Mouse (Mus musculus) brain, embryonic 14.5 days (tissue): ENCODE results near the gene Plod3. TPM values are rescaled to one million over a fixed set of nuclear protein-coding genes. Genes with fewer than 3 reads are reported as not detected.

ENCODE experiments used
- DNase-seq: peaks from one replicate; pipeline ENCODE4 v3.0.0-alpha.2; 2011; ENCODE audit warnings: low read depth
- CTCF ChIP-seq: fragments of 200-500 bp; IDR thresholded peaks from 2 replicates; pipeline ENCODE4 v1.5.1; 2012; ENCODE audit warnings: inconsistent platforms, mild to moderate bottlenecking, moderate library complexity, borderline replicate concordance; ENCODE audit not compliant: insufficient read depth, insufficient read length; ENCODE audit errors: extremely low read depth
- POLR2A ChIP-seq: fragments of 200-500 bp; IDR thresholded peaks from 2 replicates; pipeline ENCODE4 v1.6.1; 2012; ENCODE audit warnings: mild to moderate bottlenecking, inconsistent platforms, borderline replicate concordance; ENCODE audit not compliant: poor library complexity, insufficient read depth, insufficient read length, severe bottlenecking; ENCODE audit errors: extremely low read depth
- polyA plus RNA-seq: library from polyadenylated mRNA; depleted of rRNA; stranded (reverse); fragments of >200 nt; gene quantifications from 2 replicates; pipeline ENCODE4 v1.2.3, GENCODE M21; 2012

The Plod3 gene
- polyA plus RNA-seq, 1 experiment = 81.7 TPM

DNA sequence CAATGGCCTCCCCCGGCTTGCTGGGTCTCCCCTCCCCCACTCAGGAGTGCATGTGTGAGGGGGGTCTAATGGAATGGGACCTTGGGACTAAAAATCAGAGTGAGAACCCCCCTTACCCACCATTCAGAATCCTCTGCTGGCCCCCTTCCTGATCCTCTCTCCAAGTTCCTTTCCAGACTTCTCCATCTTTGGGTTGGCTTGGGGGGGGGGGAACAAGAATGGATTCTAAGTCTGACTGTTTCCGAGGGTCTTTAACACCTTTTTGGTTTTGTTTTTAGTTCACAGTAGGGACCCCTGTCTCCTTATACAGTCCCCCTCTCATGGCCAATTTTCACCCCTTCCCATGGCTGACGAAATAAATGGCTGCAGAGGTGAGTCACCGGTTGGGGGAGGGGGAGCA lies 39.3 kb downstream of the Plod3 start, which contains the start of gene Vgf:
TSS of gene Vgf (plus strand) at position 301 of the 400 bp plus-strand sequence.
- TF ChIP-seq POLR2A (no peak), CTCF (no peak)
- no peak for DNase-seq

DNA sequence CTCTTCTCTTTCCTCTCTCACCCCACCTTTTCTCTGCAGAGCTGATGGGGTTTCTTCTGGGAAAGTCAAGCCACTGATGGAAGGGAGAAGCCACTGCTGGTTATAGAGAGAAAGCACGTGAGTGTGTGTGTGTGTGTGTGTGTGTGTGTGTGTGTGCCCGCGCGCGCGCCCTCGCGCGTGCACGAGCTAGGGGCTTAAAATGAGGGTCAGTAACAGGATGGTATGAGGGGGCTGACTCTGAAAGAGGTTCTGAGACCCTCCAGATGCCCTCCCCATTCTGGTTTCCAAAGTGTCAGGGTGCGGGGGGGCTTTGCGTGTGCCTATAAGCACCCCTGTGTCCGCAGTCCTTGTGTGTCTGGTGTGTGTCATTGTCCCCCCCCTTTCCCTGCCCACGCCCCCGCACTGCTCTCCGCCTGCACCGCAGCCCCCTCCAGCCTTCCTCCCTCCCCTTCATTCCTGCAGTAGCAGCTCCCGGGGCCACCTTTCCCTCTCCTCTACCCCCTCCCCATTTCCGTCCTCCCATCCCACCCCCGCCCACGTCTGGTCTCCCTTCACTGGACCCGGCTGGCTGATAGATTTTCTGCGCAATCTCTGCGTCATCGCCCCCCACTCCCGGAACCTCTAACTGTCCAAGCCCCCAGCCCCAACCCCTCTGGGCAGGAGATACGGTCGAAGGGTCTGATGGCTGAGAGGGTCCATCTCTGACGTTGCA lies 41.9 kb downstream of the Plod3 start:
- no peak for TF ChIP-seq CTCF
- no peak for TF ChIP-seq POLR2A

DNA sequence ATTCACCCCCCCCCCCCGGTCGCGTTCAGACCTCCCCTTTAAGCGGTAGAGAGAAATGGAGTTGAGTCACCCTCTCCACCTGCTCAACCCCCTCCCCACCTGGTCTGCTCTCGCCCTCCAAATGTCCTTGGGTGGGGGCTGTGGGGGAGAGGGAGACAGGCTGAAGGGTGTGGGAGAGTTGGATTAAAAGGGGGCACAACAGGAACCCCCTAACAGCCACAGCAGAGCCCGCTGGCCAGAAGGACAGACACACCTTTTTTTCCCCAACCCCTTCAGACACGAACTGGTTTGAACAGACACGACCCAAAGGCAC lies 42.4 kb downstream of the Plod3 start:
- TF ChIP-seq POLR2A = no peak
- no peak for TF ChIP-seq CTCF
- DNase-seq = no peak

More for the DNA sequence above, 41.9 kb downstream of the Plod3 start:
- peak; percentile 12 for DNase-seq

DNA sequence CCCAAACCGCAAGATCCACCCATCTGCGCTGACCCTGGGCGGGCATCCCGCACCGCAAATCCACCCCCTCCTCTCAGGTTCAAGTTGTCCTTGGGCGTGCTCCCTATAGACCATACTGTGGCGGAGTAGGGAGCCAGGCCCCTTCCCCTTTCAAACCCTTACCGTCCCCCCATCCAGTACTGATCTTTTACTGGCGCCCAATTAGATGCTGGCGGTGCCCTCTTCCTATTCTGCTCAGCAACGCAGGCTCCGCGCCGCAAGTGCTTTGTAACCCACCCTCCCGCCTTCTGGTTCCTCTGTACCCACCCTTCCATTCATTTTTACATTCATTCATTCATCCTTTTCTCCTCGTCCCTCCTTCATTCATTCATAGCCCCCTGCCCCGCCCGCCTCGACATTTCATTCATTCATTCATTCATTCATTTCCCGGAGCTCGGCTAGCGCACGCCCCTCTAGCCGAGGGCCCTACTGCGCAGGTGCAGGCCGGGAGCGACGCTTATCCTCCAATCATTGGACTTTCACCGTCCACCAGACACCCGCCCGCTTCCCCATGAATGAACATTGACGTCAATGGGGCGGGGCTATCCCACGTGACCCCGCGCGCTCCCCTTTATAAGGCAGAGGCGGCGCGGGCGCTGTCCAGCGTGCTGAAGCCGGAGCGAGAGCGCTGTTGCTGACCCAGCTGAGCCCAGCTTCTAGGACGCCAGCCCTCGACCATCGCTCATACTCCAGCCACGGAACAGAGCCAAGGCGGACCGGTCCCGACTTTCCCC lies 43.0 kb downstream of the Plod3 start:
- TF ChIP-seq POLR2A = peak; percentile 46; the same call in 1 of the 2 replicates
- no peak for TF ChIP-seq CTCF
- peak; percentile 98 for DNase-seq

GRCm38 (mm10) chr5:137030416-137030810 lies 43.6 kb downstream of the Plod3 start:
- TF ChIP-seq POLR2A (no peak), CTCF (no peak)
- DNase-seq = no peak

GRCm38 (mm10) chr5:137031076-137032032 lies 44.5 kb downstream of the Plod3 start:
- TF ChIP-seq POLR2A = no peak
- no peak for TF ChIP-seq CTCF
- no peak for DNase-seq

- peak; percentile 56 for DNase-seq
- TF ChIP-seq POLR2A (no peak), CTCF (no peak)
Observed at GRCm38 (mm10) chr5:137032033-137032421, 45.2 kb downstream of the Plod3 start.

DNA sequence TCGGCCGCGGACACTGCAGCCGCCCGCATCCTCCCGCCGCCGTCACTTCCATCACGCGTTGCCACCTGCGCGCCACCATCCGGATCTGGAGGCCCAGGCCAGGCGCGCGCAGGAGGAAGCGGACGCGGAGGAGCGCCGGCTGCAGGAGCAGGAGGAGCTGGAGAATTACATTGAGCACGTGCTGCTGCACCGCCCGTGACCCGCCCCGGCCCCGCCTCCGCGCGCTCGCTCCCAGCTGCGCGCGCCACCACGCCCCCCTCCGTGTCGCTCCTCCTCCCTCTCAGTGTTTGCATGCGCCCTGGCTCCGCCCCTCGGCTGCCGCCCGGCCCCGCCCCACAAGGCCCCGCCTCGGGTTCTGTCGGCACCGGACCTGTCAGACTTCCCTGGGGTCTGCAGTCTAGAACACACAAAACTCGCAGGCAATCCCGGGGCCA lies 45.8 kb downstream of the Plod3 start:
- TF ChIP-seq POLR2A = no peak
- no peak for TF ChIP-seq CTCF

GRCm38 (mm10) chr5:137036211-137036610 lies 49.4 kb downstream of the Plod3 start:
- DNase-seq = no peak
- TF ChIP-seq POLR2A = no peak
- TF ChIP-seq CTCF = no peak

More for the DNA sequence above, 45.8 kb downstream of the Plod3 start:
- DNase-seq = peak; percentile 94

- TF ChIP-seq POLR2A = no peak
- no peak for TF ChIP-seq CTCF
- DNase-seq = no peak
Observed at GRCm38 (mm10) chr5:137039453-137039852, 52.6 kb downstream of the Plod3 start.

- TF ChIP-seq CTCF (no peak), POLR2A (no peak)
Observed at GRCm38 (mm10) chr5:137041442-137041841, 54.6 kb downstream of the Plod3 start.

More at GRCm38 (mm10) chr5:137041442-137041841, 54.6 kb downstream of the Plod3 start:
- DNase-seq = no peak
